Mouse (Mus musculus): ENCODE measurements around the gene Gstp2. TPM values are rescaled to one million over a fixed set of nuclear protein-coding genes. Genes with fewer than 3 reads are reported as not detected.
"Not testable (repeated sequence)": the region's sequence is repeated elsewhere in the genome, so short reads cannot be mapped to it uniquely, and the experiment has no call there.

The Gstp2 gene
- polyA plus RNA-seq, 1 experiment, result 132 TPM

- no peak overlapping the region for H3K27ac ChIP-seq (ENCODE audit: insufficient read depth, low read length)
- H3K4me3 ChIP-seq (ENCODE audit: extremely low read depth, insufficient read depth, insufficient read length), result no peak overlapping the region
- no peaks in the 10 kb centered on the region for H3K36me3 ChIP-seq (ENCODE audit: control insufficient read depth, insufficient read depth, low read length)
- TF ChIP-seq CTCF (IDR thresholded peaks at IDR 0.05; ENCODE audit: extremely low read depth, insufficient read depth, insufficient read length, insufficient replicate concordance), result no peak
- TF ChIP-seq POLR2A (IDR thresholded peaks at IDR 0.05; ENCODE audit: low read depth, low read length), result no peak
- peak in 1 of 2 experiments; percentile 15 for DNase-seq (ENCODE audit: low read depth in 1 of 2, low spot score in 2 of 2)
- WGBS, result 79% methylated on average over 14 of the region's 14 CpGs
- no peaks in the 10 kb centered on the region for H3K27me3 ChIP-seq (ENCODE audit: control insufficient read depth, insufficient read depth, low read length)
- H3K4me1 ChIP-seq (ENCODE audit: control insufficient read depth, insufficient read depth, insufficient read length), result no peaks in the 10 kb centered on the region
These were observed 3.7 kb downstream of the Gstp2 start for GRCm38 (mm10) chr19:4042124-4042523.

- not testable (repeated sequence) for H3K36me3 ChIP-seq (ENCODE audit: control insufficient read depth, insufficient read depth, low read length); H3K4me1 ChIP-seq (ENCODE audit: control insufficient read depth, insufficient read depth, insufficient read length); H3K4me3 ChIP-seq (ENCODE audit: extremely low read depth, insufficient read depth, insufficient read length); DNase-seq (ENCODE audit: low read depth in 1 of 2, low spot score in 2 of 2); H3K27ac ChIP-seq (ENCODE audit: insufficient read depth, low read length); H3K27me3 ChIP-seq (ENCODE audit: control insufficient read depth, insufficient read depth, low read length)
- 94% methylated on average over 4 of the region's 4 CpGs for WGBS
These were observed 4.3 kb downstream of the Gstp2 start for GRCm38 (mm10) chr19:4041500-4041899.

- not testable (repeated sequence) for H3K27me3 ChIP-seq (ENCODE audit: control insufficient read depth, insufficient read depth, low read length); H3K4me3 ChIP-seq (ENCODE audit: extremely low read depth, insufficient read depth, insufficient read length); DNase-seq (ENCODE audit: low read depth in 1 of 2, low spot score in 2 of 2); H3K4me1 ChIP-seq (ENCODE audit: control insufficient read depth, insufficient read depth, insufficient read length); H3K27ac ChIP-seq (ENCODE audit: insufficient read depth, low read length); H3K36me3 ChIP-seq (ENCODE audit: control insufficient read depth, insufficient read depth, low read length)
- 80% methylated on average over 5 of the region's 5 CpGs for WGBS
These were observed 4.9 kb downstream of the Gstp2 start for GRCm38 (mm10) chr19:4040941-4041340.

GRCm38 (mm10) chr19:4037788-4038232 lies 8.0 kb downstream of the Gstp2 start, which contains the start of gene Gstp1:
Gene Gstp1, minus strand, starts transcription at chr19:4037985.
- no peaks in the 10 kb centered on the region; the same call in 1 of the 2 replicates for H3K4me1 ChIP-seq (ENCODE audit: control insufficient read depth, insufficient read depth, insufficient read length)
- peak within 1 kb of the TSS; percentile 97 for H3K4me3 ChIP-seq (ENCODE audit: extremely low read depth, insufficient read depth, insufficient read length)
- peak within 1 kb of the TSS; percentile 73 for H3K27ac ChIP-seq (ENCODE audit: insufficient read depth, low read length)
- no peaks in the 10 kb centered on the region; the same call in 1 of the 2 replicates for H3K36me3 ChIP-seq (ENCODE audit: control insufficient read depth, insufficient read depth, low read length)
- WGBS, result 1% methylated on average over 26 of the region's 26 CpGs
- peak; percentile 55 to 86 for DNase-seq (ENCODE audit: low read depth in 1 of 2, low spot score in 2 of 2)
- TF ChIP-seq CTCF (IDR thresholded peaks at IDR 0.05; ENCODE audit: extremely low read depth, insufficient read depth, insufficient read length, insufficient replicate concordance), result no peak
- TF ChIP-seq POLR2A (IDR thresholded peaks at IDR 0.05; ENCODE audit: low read depth, low read length), result peak; percentile 77
- no peaks in the 10 kb centered on the region for H3K27me3 ChIP-seq (ENCODE audit: control insufficient read depth, insufficient read depth, low read length)

GRCm38 (mm10) chr19:4037154-4037787 lies 8.6 kb downstream of the Gstp2 start:
- Histone ChIP-seq H3K27ac (ENCODE audit: insufficient read depth, low read length) (peak overlapping the region; percentile 72), H3K4me3 (ENCODE audit: extremely low read depth, insufficient read depth, insufficient read length) (peak overlapping the region; percentile 97)
- H3K36me3 ChIP-seq (ENCODE audit: control insufficient read depth, insufficient read depth, low read length); H3K27me3 ChIP-seq (ENCODE audit: control insufficient read depth, insufficient read depth, low read length); H3K4me1 ChIP-seq (ENCODE audit: control insufficient read depth, insufficient read depth, insufficient read length); DNase-seq (ENCODE audit: low read depth in 1 of 2, low spot score in 2 of 2): not testable (repeated sequence)
- WGBS, result 27% methylated on average over 8 of the region's 8 CpGs

- H3K27me3 ChIP-seq (ENCODE audit: control insufficient read depth, insufficient read depth, low read length), result no peaks in the 10 kb centered on the region
- TF ChIP-seq CTCF (IDR thresholded peaks at IDR 0.05; ENCODE audit: extremely low read depth, insufficient read depth, insufficient read length, insufficient replicate concordance) (no peak), POLR2A (IDR thresholded peaks at IDR 0.05; ENCODE audit: low read depth, low read length) (no peak)
- no peak overlapping the region for H3K4me3 ChIP-seq (ENCODE audit: extremely low read depth, insufficient read depth, insufficient read length)
- WGBS, result 64% methylated on average over 12 of the region's 12 CpGs
- no peaks in the 10 kb centered on the region; the same call in 1 of the 2 replicates for H3K36me3 ChIP-seq (ENCODE audit: control insufficient read depth, insufficient read depth, low read length)
- DNase-seq (ENCODE audit: low read depth in 1 of 2, low spot score in 2 of 2), result no peak
- H3K27ac ChIP-seq (ENCODE audit: insufficient read depth, low read length), result no peak overlapping the region
- H3K4me1 ChIP-seq (ENCODE audit: control insufficient read depth, insufficient read depth, insufficient read length), result no peaks in the 10 kb centered on the region; the same call in 1 of the 2 replicates
These were observed 9.3 kb downstream of the Gstp2 start for GRCm38 (mm10) chr19:4036327-4037045.

GRCm38 (mm10) chr19:4033742-4034141 lies 12.1 kb downstream of the Gstp2 start:
- Histone ChIP-seq H3K27ac (ENCODE audit: insufficient read depth, low read length) (no peak overlapping the region), H3K36me3 (ENCODE audit: control insufficient read depth, insufficient read depth, low read length) (no peaks in the 10 kb centered on the region; the same call in 1 of the 2 replicates), H3K27me3 (ENCODE audit: control insufficient read depth, insufficient read depth, low read length) (no peaks in the 10 kb centered on the region), H3K4me1 (ENCODE audit: control insufficient read depth, insufficient read depth, insufficient read length) (no peaks in the 10 kb centered on the region; the same call in 1 of the 2 replicates), H3K4me3 (ENCODE audit: extremely low read depth, insufficient read depth, insufficient read length) (no peak overlapping the region)
- WGBS, result 76% methylated on average over 5 of the region's 5 CpGs
- DNase-seq (ENCODE audit: low read depth in 1 of 2, low spot score in 2 of 2), result no peak
- no peak for TF ChIP-seq POLR2A (IDR thresholded peaks at IDR 0.05; ENCODE audit: low read depth, low read length)
- TF ChIP-seq CTCF (IDR thresholded peaks at IDR 0.05; ENCODE audit: extremely low read depth, insufficient read depth, insufficient read length, insufficient replicate concordance), result no peak
